ENCODE assay signal across 17 mouse cellular contexts in genomic region chr13:69420166-69420565, GRCm38 (mm10).
"Had no signal": no experiment of that assay in that cellular context is flagged by ENCODE, and none has a peak within 500 bp of the region (broad histone marks: within the 10 kb centered on the region; RNA-seq: fewer than 3 reads in every experiment).

No protein-coding gene starts in this region.

- H3K4me2 ChIP-seq: liver, embryonic 11.5 days; liver, embryonic 13.5 days; liver, embryonic 15.5 days; lung, embryonic 15.5 days; midbrain, embryonic 11.5 days; midbrain, embryonic 13.5 days; midbrain, embryonic 15.5 days; neural tube, embryonic 12.5 days; stomach, embryonic 15.5 days had no signal

- ATAC-seq: liver, postnatal 0 days; midbrain, embryonic 13.5 days; midbrain, embryonic 15.5 days had no signal

- DNase-seq: liver, embryonic 13.5 days; liver, postnatal 0 days; right cerebral cortex, postnatal 14 days; thymus, adult 2 months; thymus, postnatal 25 days; thymus, postnatal 4 days had no signal

- H3K9me3 ChIP-seq: liver, embryonic 13.5 days; liver, embryonic 15.5 days; lung, embryonic 15.5 days; midbrain, embryonic 13.5 days; midbrain, embryonic 15.5 days; neural tube, embryonic 12.5 days; stomach, embryonic 15.5 days had no signal

- H3K27me3 ChIP-seq: liver, embryonic 13.5 days; liver, embryonic 15.5 days; lung, embryonic 15.5 days; megakaryocyte, embryonic 14.5 days; midbrain, embryonic 13.5 days; midbrain, embryonic 15.5 days; neural tube, embryonic 12.5 days; stomach, embryonic 15.5 days had no signal

- H3K4me1 ChIP-seq: liver, embryonic 13.5 days; liver, embryonic 15.5 days; lung, embryonic 15.5 days; megakaryocyte, embryonic 14.5 days; midbrain, embryonic 13.5 days; midbrain, embryonic 15.5 days; neural tube, embryonic 12.5 days; stomach, embryonic 15.5 days had no signal

- H3K9ac ChIP-seq: liver, embryonic 13.5 days; liver, embryonic 15.5 days; liver, postnatal 0 days; lung, embryonic 15.5 days; midbrain, embryonic 13.5 days; midbrain, embryonic 15.5 days; neural tube, embryonic 12.5 days; stomach, embryonic 15.5 days had no signal

- H3K27ac ChIP-seq: liver, embryonic 13.5 days; liver, embryonic 15.5 days; lung, embryonic 15.5 days; macrophage; midbrain, embryonic 13.5 days; midbrain, embryonic 15.5 days; neural tube, embryonic 12.5 days; stomach, embryonic 15.5 days; stomach, postnatal 0 days had no signal

- H3K4me3 ChIP-seq: liver, embryonic 13.5 days; liver, embryonic 15.5 days; lung, embryonic 15.5 days; megakaryocyte, embryonic 14.5 days; midbrain, embryonic 13.5 days; midbrain, embryonic 15.5 days; neural tube, embryonic 12.5 days; stomach, embryonic 15.5 days had no signal

- H3K36me3 ChIP-seq: liver, embryonic 13.5 days; liver, embryonic 15.5 days; lung, embryonic 15.5 days; midbrain, embryonic 13.5 days; midbrain, embryonic 15.5 days; neural tube, embryonic 12.5 days; stomach, embryonic 15.5 days had no signal
